Mouse (Mus musculus): Measurements from ENCODE around the gene Nhsl2. TPM values are rescaled to one million over a fixed set of nuclear protein-coding genes. Genes with fewer than 3 reads are reported as not detected.

Nhsl2 gene
- polyA plus RNA-seq, 1 experiment from 2014 or later, result 1.6 TPM

GRCm38 (mm10) chrX:101944761-101945330, 95.7 kb downstream of the Nhsl2 start:
- Histone ChIP-seq H3K4me3 (replicated peaks) (no peak overlapping the region), H3K4me2 (no peak overlapping the region), H3K9ac (no peak overlapping the region), H3K36me3 (replicated peaks) (no peaks in the 10 kb centered on the region), H3K4me1 (replicated peaks) (no peaks in the 10 kb centered on the region), H3K27ac (replicated peaks) (no peak overlapping the region), H3K9me3 (replicated peaks) (no peaks in the 10 kb centered on the region), H3K27me3 (peaks cover 27% of the 10 kb centered on the region; the same call in 1 of the 2 replicates)
- 81% methylated on average over 2 of the region's 2 CpGs for WGBS (ENCODE audit: insufficient replicate concordance)
- ATAC-seq (ENCODE audit: insufficient read depth), result no peak

- H3K27me3 ChIP-seq, result peaks cover 22% of the 10 kb centered on the region; the same call in 1 of the 2 replicates
- no peaks in the 10 kb centered on the region for H3K9me3 ChIP-seq (replicated peaks)
- H3K36me3 ChIP-seq (replicated peaks), result no peaks in the 10 kb centered on the region
- no peaks in the 10 kb centered on the region for H3K4me1 ChIP-seq (replicated peaks)
- H3K27ac ChIP-seq (replicated peaks), result no peak overlapping the region
- no peak overlapping the region for H3K9ac ChIP-seq
- H3K4me2 ChIP-seq, result no peak overlapping the region
- no peak overlapping the region for H3K4me3 ChIP-seq (replicated peaks)
- ATAC-seq (ENCODE audit: insufficient read depth), result no peak
- WGBS (ENCODE audit: insufficient replicate concordance), result 47% methylated on average over 6 of the region's 6 CpGs
These were observed 103.3 kb downstream of the Nhsl2 start for GRCm38 (mm10) chrX:101952436-101952835.

- Histone ChIP-seq H3K4me1 (replicated peaks) (no peaks in the 10 kb centered on the region), H3K9ac (no peak overlapping the region), H3K9me3 (replicated peaks) (no peaks in the 10 kb centered on the region), H3K4me3 (replicated peaks) (no peak overlapping the region), H3K27ac (replicated peaks) (no peak overlapping the region), H3K4me2 (no peak overlapping the region), H3K36me3 (replicated peaks) (no peaks in the 10 kb centered on the region), H3K27me3 (peaks cover 29% of the 10 kb centered on the region; the same call in 1 of the 2 replicates)
- WGBS (ENCODE audit: insufficient replicate concordance), result 71% methylated on average over 2 of the region's 2 CpGs
- ATAC-seq (ENCODE audit: insufficient read depth), result no peak
These were observed 104.1 kb downstream of the Nhsl2 start for GRCm38 (mm10) chrX:101953256-101953655.

GRCm38 (mm10) chrX:101953787-101954491, 104.8 kb downstream of the Nhsl2 start:
- no peaks in the 10 kb centered on the region for H3K4me1 ChIP-seq (replicated peaks)
- WGBS (ENCODE audit: insufficient replicate concordance), result 12% methylated on average over 30 of the region's 30 CpGs
- peak; percentile 85 for ATAC-seq (ENCODE audit: insufficient read depth)
- H3K9me3 ChIP-seq (replicated peaks), result no peaks in the 10 kb centered on the region
- H3K9ac ChIP-seq, result no peak overlapping the region
- peak overlapping the region; percentile 59 for H3K4me2 ChIP-seq
- no peak overlapping the region for H3K27ac ChIP-seq (replicated peaks)
- peaks cover 29% of the 10 kb centered on the region; the same call in 1 of the 2 replicates for H3K27me3 ChIP-seq
- H3K4me3 ChIP-seq (replicated peaks), result peak overlapping the region; percentile 23
- no peaks in the 10 kb centered on the region for H3K36me3 ChIP-seq (replicated peaks)

GRCm38 (mm10) chrX:101954492-101954851, 105.3 kb downstream of the Nhsl2 start:
- no peak overlapping the region for H3K27ac ChIP-seq (replicated peaks)
- WGBS (ENCODE audit: insufficient replicate concordance), result 48% methylated on average over 6 of the region's 6 CpGs
- no peak overlapping the region for H3K9ac ChIP-seq
- 0 out of 2 replicates have a peak overlapping the region, but pooled peaks have one; percentile 59 for H3K4me2 ChIP-seq
- ATAC-seq (ENCODE audit: insufficient read depth), result no peak
- H3K4me1 ChIP-seq (replicated peaks), result no peaks in the 10 kb centered on the region
- peaks cover 29% of the 10 kb centered on the region; the same call in 1 of the 2 replicates for H3K27me3 ChIP-seq
- no peaks in the 10 kb centered on the region for H3K9me3 ChIP-seq (replicated peaks)
- no peaks in the 10 kb centered on the region for H3K36me3 ChIP-seq (replicated peaks)
- H3K4me3 ChIP-seq (replicated peaks), result no peak overlapping the region

- Histone ChIP-seq H3K36me3 (replicated peaks) (no peaks in the 10 kb centered on the region), H3K4me3 (replicated peaks) (no peak overlapping the region), H3K9ac (no peak overlapping the region), H3K4me1 (replicated peaks) (no peaks in the 10 kb centered on the region), H3K27ac (replicated peaks) (no peak overlapping the region), H3K27me3 (peaks cover 11% of the 10 kb centered on the region; the same call in 1 of the 2 replicates), H3K9me3 (replicated peaks) (no peaks in the 10 kb centered on the region), H3K4me2 (no peak overlapping the region)
- no peak for ATAC-seq (ENCODE audit: insufficient read depth)
- WGBS (ENCODE audit: insufficient replicate concordance), result 59% methylated on average over 4 of the region's 4 CpGs
These were observed 112.7 kb downstream of the Nhsl2 start for GRCm38 (mm10) chrX:101961848-101962247.

- Histone ChIP-seq H3K27ac (replicated peaks) (no peak overlapping the region), H3K27me3 (peaks cover 3% of the 10 kb centered on the region; the same call in 1 of the 2 replicates), H3K9ac (no peak overlapping the region), H3K4me1 (replicated peaks) (no peaks in the 10 kb centered on the region), H3K4me3 (replicated peaks) (no peak overlapping the region), H3K36me3 (replicated peaks) (no peaks in the 10 kb centered on the region), H3K4me2 (no peak overlapping the region), H3K9me3 (replicated peaks) (no peaks in the 10 kb centered on the region)
- ATAC-seq (ENCODE audit: insufficient read depth), result no peak
- 61% methylated on average over 3 of the region's 3 CpGs for WGBS (ENCODE audit: insufficient replicate concordance)
These were observed 114.5 kb downstream of the Nhsl2 start for GRCm38 (mm10) chrX:101963711-101964110.

GRCm38 (mm10) chrX:101973028-101973427, 123.8 kb downstream of the Nhsl2 start:
- H3K4me1 ChIP-seq (replicated peaks), result no peaks in the 10 kb centered on the region
- H3K4me3 ChIP-seq (replicated peaks), result no peak overlapping the region
- no peaks in the 10 kb centered on the region for H3K36me3 ChIP-seq (replicated peaks)
- peaks cover 4% of the 10 kb centered on the region; the same call in 1 of the 2 replicates for H3K27me3 ChIP-seq
- ATAC-seq (ENCODE audit: insufficient read depth), result no peak
- no peak overlapping the region for H3K27ac ChIP-seq (replicated peaks)
- no peak overlapping the region for H3K4me2 ChIP-seq
- H3K9ac ChIP-seq, result no peak overlapping the region
- H3K9me3 ChIP-seq (replicated peaks), result no peaks in the 10 kb centered on the region
- 42% methylated on average over 3 of the region's 3 CpGs for WGBS (ENCODE audit: insufficient replicate concordance)

- no peaks in the 10 kb centered on the region for H3K36me3 ChIP-seq (replicated peaks)
- no peak overlapping the region for H3K4me3 ChIP-seq (replicated peaks)
- no peak overlapping the region for H3K9ac ChIP-seq
- H3K4me2 ChIP-seq, result no peak overlapping the region
- peaks cover 7% of the 10 kb centered on the region; the same call in 1 of the 2 replicates for H3K27me3 ChIP-seq
- 52% methylated on average over 3 of the region's 3 CpGs for WGBS (ENCODE audit: insufficient replicate concordance)
- H3K4me1 ChIP-seq (replicated peaks), result no peaks in the 10 kb centered on the region
- H3K9me3 ChIP-seq (replicated peaks), result no peaks in the 10 kb centered on the region
- no peak overlapping the region for H3K27ac ChIP-seq (replicated peaks)
- no peak for ATAC-seq (ENCODE audit: insufficient read depth)
These were observed 127.7 kb downstream of the Nhsl2 start for GRCm38 (mm10) chrX:101976931-101977330.

- Histone ChIP-seq H3K36me3 (replicated peaks) (no peaks in the 10 kb centered on the region), H3K4me1 (replicated peaks) (no peaks in the 10 kb centered on the region), H3K9me3 (replicated peaks) (no peaks in the 10 kb centered on the region), H3K4me2 (no peak overlapping the region), H3K4me3 (replicated peaks) (no peak overlapping the region), H3K27ac (replicated peaks) (no peak overlapping the region), H3K27me3 (peaks cover 15% of the 10 kb centered on the region; the same call in 1 of the 2 replicates), H3K9ac (no peak overlapping the region)
- WGBS (ENCODE audit: insufficient replicate concordance), result 33% methylated on average over 2 of the region's 2 CpGs
- no peak for ATAC-seq (ENCODE audit: insufficient read depth)
These were observed 129.7 kb downstream of the Nhsl2 start for GRCm38 (mm10) chrX:101978861-101979260.

- WGBS (ENCODE audit: insufficient replicate concordance), result 31% methylated on average over 5 of the region's 5 CpGs
- H3K27ac ChIP-seq (replicated peaks), result no peak overlapping the region
- no peak overlapping the region for H3K4me3 ChIP-seq (replicated peaks)
- H3K9ac ChIP-seq, result no peak overlapping the region
- peaks cover 15% of the 10 kb centered on the region; the same call in 1 of the 2 replicates for H3K27me3 ChIP-seq
- no peaks in the 10 kb centered on the region for H3K4me1 ChIP-seq (replicated peaks)
- H3K4me2 ChIP-seq, result no peak overlapping the region
- H3K9me3 ChIP-seq (replicated peaks), result no peaks in the 10 kb centered on the region
- no peak for ATAC-seq (ENCODE audit: insufficient read depth)
- no peaks in the 10 kb centered on the region for H3K36me3 ChIP-seq (replicated peaks)
These were observed 130.1 kb downstream of the Nhsl2 start for GRCm38 (mm10) chrX:101979267-101979666.

Data from liver, embryonic 15.5 days (tissue).